Mouse (Mus musculus): ENCODE data around the gene Tom1l2.

DNA sequence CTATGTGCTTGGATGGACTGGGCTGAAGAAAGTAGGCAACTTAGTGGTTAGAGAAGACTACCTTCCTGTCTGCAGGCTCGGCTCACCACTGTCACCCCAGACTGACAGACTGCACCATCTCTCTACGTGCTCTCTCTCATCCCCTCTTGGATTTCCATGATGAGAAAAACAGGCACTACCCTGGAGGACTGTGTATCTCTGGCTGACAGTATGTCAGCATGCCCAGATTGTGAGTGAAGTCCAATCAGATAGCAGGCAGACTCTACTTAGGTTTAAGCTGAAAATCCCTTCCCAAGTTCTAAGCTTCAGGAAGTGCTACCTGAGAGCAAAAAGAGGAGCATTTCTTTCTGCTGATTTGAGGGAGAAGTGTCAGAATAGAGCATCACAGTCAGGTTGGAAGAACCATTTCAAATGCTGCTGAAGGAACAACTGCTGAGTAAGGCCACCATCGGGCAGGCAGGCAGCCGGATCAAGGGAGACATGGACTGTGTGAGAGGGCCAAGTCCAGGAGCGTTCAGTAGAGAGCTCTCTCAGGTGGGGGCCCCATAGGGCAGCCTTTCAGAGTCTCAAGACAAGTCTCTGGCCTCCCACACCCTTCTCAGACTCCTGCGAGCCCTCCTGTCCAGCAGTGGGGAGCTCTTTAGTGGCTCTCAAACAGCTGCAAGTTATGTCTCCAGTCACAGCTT is 76.2 kb downstream of the Tom1l2 start:
- TF ChIP-seq GATA1 (IDR thresholded peaks at IDR 0.05; ENCODE audit: low read length) (no peak), TAL1 (IDR thresholded peaks at IDR 0.05; ENCODE audit: low read length) (no peak)
